Mouse (Mus musculus) thymus, postnatal 0 days (tissue): ENCODE data around the gene Sos2. TPM values are rescaled to one million over a fixed set of nuclear protein-coding genes. Genes with fewer than 3 reads are reported as not detected.

Experiments
- DNase-seq: peaks from one replicate; pipeline ENCODE4 v3.0.0-alpha.2; 2015; ENCODE audit warnings: low spot score
- polyA plus RNA-seq: library from polyadenylated mRNA; unstranded; fragments of >200 nt; fragmentation: Nextera tagmentation; extraction: Ambion mirVana; gene quantifications from 2 replicates; pipeline ENCODE4 v1.2.1, GENCODE M21; 2015

Sos2 gene
- 5.9 and 6.9 TPM in 2 replicates for polyA plus RNA-seq

GRCm38 (mm10) chr12:69681566-69682061, at the start of gene Sos2:
Gene Sos2 (minus strand): TSS chr12:69681852.
- DNase-seq = no peak

- DNase-seq = no peak
These were observed 48.7 kb upstream of the Sos2 start for GRCm38 (mm10) chr12:69730306-69730705.

DNA sequence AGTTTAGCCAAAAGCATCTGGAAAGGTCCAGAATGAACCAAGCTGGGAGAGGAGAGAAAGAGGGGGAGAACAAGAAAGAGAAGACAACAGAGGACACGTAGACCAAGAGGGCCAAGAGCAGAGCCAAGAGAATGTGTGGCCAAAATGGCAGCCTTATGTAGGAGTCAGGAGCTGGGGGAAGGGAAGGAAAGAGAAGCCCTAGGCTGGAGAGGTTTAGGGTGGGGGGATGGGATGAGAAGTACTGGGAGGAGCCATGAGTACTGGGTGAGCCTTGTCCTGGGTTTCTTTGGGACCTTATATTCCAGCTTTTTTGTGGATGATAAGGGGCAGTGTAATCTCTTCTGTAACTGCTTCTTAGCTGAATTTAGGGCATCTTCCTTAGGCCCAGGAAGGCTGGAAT, 47.6 kb upstream of the Sos2 start:
- DNase-seq = no peak

GRCm38 (mm10) chr12:69724711-69725460, 43.2 kb upstream of the Sos2 start, which contains the start of the genes L2hgdh and Atp5s:
Gene L2hgdh (minus strand): TSS chr12:69724873.
Gene Atp5s (plus strand): TSS chr12:69724950.
- DNase-seq = peak; percentile 94

- peak; percentile 23 for DNase-seq
These were observed 42.5 kb upstream of the Sos2 start for GRCm38 (mm10) chr12:69724018-69724710.

- DNase-seq = no peak
These were observed 41.7 kb upstream of the Sos2 start for GRCm38 (mm10) chr12:69723376-69723775.

GRCm38 (mm10) chr12:69722857-69723256, 41.2 kb upstream of the Sos2 start:
- DNase-seq = no peak

DNA sequence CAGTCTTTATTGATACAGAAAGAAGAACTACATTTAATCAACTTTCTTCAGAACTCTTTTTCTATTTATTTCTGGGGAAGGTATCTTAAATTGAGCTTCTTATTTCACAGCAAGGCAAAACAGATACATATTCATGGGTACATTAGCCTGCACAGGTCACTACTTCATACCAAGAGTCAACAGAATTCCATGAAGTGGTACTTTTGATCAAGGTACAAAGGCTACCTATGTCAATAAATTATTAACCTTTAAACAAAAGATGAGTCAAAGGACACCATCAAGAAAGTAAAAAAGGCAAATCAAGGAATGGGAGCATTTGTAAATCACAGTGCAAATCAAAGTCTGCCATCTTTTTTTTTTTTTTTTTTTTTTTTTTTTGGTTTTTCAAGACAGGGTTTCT, 32.0 kb upstream of the Sos2 start:
- no peak for DNase-seq

DNA sequence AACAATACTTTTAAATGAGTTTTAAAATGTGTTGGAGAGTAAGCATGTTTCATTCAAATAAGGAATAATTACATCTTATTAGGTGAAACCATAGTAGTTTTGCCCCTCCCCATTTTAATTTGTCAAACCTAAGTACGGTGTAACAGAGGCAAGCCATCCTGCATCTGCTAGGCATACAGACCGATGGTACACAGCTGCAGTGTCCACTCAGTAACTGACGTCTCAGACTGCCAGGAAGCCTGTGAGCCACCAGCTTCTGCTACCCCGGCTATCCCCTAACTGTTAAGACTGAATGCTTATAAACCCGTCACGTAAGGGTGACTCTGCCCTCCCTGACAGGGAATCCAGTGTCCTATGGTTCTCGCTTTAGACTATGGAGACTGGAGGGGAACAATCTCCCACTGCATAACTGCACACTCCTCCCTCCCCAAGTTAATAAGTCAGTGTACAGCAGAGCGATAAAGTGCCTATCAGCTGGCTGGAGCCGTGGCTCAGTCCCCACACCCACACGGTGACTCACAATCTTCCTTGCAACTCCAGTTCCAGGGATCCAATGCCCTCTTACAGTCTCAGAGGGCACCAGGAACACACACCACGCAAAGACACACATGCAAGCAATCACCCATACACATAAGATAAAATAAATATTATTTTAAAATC, 23.3 kb upstream of the Sos2 start:
- DNase-seq = no peak

- DNase-seq = no peak
These were observed 16.7 kb upstream of the Sos2 start for GRCm38 (mm10) chr12:69698352-69698751.

GRCm38 (mm10) chr12:69696746-69697145, 15.1 kb upstream of the Sos2 start:
- DNase-seq = peak; percentile 64

DNA sequence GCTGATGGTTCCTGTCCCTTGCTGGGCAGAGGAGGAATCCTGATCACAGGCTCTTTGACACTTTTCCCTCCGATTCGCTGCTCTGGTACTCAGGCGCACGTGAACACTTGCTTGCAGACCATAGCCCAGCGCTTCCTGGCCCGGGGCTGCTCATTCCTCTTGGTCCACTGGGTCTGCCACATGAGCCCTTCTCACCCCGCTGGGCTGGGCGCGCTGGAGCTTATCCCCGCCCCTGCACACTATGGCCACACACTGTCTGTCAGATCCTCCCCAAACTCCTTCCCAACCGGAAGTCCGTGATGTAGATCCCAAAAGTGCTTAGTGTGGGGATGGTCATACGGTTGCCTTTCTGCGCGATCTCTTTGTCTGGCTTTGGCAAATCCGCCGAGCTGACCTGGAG, 11.8 kb upstream of the Sos2 start:
- no peak for DNase-seq

DNA sequence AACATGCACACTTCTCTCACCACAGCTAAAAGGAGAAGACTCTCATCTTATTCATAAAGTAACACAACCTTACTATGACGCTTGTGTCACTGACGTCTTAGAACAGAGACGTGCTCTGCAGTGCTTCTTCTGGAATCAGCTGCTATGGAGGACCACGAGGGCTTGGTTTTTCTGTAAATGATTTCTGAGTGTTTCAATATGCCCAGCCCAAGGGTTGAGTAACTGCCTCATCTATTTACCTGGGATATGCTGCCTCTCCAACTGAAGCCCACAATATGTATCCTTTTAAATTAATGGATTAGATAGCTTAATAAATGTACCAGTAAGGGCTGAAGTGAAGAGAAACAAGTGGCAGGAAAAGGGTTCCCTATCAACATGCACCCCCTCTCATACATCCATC, 9.1 kb upstream of the Sos2 start:
- no peak for DNase-seq

GRCm38 (mm10) chr12:69689094-69689493, 7.4 kb upstream of the Sos2 start:
- DNase-seq = no peak

DNA sequence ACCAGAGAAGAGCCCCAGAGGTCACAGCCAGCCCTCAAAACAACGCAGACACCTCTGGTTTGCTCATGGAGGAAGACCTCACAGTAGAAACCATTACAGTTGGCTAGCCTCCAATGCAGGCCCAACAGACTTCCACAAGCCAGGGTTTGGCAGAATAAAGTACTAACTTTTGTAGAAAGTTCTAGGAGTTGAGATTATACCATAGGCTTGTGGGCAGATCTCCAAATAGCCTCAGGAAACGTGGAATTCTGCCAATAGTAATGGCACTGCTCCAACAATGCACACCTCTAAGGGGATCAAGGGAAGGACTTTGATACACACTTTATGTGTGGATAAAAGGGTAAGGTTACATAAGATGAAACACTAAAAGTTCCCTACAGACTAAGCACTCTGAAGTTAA, 6.7 kb upstream of the Sos2 start:
- no peak for DNase-seq

DNA sequence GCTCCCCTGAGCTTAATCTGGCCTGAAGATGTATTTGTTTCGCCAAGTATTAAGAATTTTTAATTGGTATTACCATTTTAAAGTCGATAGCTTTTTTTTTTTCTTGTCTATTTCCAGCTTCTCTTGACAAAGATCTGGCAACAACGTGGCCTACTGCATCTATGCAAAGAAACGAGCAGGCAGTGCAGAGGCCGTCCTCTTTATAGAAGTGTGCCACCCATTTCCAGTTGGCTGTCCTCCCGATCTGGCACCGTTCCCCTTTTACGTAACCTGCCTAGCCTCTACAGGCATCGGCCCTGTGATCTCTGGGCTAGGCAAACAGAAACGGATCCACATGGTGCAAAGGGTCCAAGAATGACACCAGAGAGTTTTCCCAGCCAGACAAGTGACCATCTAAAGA, 1.9 kb upstream of the Sos2 start:
- DNase-seq = peak; percentile 10

GRCm38 (mm10) chr12:69682788-69683419, 1.3 kb upstream of the Sos2 start:
- no peak for DNase-seq

DNA sequence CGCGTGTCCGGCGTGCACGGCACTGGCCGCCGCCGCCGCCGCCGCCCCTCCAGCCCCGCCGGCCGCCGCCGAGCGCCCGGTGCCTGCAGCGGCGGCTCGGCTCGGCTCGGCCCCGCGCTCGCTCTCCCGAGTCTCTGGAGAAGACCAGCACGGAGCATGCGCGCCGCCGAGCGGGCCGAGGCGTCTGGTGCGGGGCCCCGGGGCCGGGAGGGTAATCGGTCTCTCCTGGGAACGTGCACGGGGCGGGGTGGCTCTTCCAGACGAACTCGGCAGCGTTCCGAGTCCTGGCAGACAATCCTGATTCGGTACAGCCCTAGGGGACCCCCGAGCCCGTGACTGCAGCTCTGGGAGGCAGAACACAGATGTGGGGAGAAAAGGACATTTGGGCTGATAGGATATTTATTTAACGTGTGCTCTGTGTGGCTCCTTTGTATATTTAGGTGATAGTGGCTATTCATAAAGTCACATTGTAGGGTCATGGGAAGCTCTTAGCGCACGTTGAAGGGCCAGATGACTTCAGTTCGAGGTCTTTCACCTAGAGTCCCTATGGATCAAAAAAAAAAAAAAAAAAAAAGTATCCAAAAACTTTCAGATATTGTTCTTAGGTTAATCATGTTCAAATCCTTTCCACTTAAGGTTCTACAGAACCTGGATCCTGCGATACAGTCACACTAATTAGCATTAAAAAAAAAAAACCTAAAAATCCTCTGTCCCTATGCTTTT, 574 bp upstream of the Sos2 start:
- DNase-seq = peak; percentile 80

DNA sequence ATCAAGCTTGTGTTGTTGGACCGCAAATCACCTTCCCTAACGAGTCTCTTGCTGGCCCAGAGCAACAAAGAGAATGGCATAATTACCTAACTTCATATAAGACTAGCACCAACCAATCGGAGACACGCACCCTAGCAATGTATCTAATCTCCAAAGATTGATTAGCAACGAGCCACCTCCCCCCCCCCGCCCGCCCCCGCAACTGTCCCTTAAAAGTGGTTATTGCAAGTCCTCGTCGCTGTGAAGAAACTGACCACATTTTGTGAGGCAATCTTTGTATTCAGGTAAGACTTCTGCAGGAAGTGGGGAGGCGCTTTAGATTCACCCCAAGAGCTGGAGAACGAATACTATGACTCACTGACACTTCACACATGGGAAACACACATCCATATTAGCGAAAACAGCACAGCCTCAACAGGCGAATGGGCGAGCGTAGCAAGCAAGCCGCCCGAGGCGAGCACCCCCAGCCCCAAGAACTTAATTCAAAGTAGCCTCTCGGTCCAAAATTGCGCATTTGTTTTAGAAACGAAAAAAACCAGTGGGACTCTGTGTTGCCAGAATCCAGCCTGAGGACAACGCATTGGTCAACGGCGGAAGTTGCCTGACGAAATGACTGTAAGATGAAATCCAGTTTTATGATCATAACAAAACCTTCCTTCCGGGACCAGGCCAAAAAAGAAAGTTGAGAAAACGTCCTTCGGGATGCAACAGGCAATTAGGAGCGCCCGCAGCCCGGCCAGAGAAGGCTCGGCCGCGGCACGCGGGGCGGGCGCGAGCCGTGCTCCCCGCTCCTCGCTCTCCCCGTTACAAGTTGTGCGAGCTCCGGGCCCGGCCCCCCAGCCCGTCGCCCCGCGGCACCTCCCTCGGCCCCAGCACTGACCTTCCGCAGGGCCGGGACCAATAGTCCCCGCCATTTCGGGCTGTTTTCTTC, 752 bp downstream of the Sos2 start:
- DNase-seq = peak; percentile 63

- no peak for DNase-seq
These were observed 5.5 kb downstream of the Sos2 start for GRCm38 (mm10) chr12:69676157-69676556.
